Mouse (Mus musculus): ENCODE measurements around the gene Smarcd1. TPM values are rescaled to one million over a fixed set of nuclear protein-coding genes. Genes with fewer than 3 reads are reported as not detected.
"Not testable (repeated sequence)": the region's sequence is repeated elsewhere in the genome, so short reads cannot be mapped to it uniquely, and the experiment has no call there.

The Smarcd1 gene
- polyA plus RNA-seq, 1 experiment = 22.3 TPM

DNA sequence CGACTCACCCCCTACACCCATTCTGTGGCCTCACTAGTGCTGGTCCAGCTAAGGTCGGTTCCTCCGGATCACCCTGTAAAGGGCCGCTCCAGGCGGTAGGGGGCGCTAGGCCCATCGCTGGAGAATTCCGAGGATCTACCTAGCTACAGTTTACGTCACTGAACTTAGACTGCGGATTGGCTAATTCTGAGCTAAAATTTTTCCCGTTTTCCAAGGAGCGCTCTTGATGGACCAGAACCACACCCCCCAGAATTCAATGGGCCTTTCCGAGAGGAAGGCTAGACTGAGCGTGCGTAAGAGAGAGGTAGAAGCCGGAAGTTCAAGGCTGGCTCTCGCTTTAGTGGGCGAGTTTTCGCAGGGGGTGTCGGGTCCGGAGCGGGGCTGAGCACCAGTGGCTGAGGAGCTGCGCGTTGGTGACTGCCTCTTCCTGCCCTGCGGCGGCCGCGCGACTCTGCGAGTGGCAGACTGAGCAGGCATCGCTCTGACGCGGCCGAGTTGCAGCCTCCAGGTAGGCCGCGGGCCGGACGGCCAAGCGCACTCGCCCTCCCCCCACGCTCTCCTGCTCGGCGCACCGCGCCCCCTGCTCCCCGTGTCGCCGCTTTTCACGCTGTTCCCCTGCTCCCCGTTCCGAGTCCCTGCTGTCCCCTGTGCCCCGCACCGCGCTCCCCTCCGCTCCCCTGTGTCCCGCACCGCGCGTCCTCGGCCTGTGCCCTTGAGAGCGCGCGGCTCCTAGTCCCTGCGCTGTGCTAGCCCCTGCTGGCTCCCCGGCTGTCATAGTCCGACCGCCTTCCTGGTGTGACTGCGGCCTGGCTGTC lies 23.6 kb downstream of the Smarcd1 start, which contains the start of gene Cox14:
Gene Cox14 (plus strand): TSS at position 278 of the 815 bp plus-strand sequence.
- WGBS = under 1% methylated on average over 68 of the region's 68 CpGs
- peak; percentile 99 for DNase-seq (ENCODE audit: low read depth, low spot score)

DNA sequence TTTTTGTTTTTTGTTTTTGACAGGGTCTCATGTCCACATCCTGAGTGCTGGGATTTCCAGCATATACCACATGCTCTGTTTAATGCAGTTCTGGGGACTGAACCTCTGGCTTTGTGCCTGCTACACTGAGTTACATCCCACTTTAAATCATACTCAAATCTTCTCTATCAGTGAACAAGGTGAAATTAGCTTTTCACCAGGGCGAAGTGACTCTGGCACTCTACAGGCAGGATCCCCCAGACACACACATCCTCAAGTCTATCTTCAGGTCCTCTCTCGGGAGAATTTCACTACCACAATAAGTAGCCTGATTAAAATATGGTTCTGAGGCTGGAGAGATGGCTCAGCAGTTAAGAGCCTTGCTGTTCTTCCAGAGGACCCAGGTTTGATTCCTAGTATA lies 24.6 kb downstream of the Smarcd1 start:
- no peak for DNase-seq (ENCODE audit: low read depth, low spot score)
- WGBS = 52% methylated on average over 2 of the region's 2 CpGs

DNA sequence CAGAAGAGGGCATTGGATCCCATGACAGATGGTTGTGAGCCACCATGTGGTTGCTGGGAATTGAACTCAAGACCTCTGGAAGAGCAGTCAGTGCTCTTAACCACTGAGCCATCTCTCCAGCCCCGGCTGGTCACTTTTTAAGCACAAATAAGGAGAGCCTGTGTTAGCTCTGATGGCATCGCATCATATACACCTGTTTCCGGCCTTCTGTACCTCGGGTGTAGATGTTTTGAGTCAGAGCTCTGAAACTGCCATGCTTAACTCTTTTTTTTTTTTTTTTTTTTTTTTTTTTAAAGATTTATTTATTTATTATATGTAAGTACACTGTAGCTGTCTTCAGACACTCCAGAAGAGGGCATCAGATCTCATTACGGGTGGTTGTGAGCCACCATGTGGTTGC lies 25.1 kb downstream of the Smarcd1 start:
- 84% methylated on average over 4 of the region's 5 CpGs for WGBS

DNA sequence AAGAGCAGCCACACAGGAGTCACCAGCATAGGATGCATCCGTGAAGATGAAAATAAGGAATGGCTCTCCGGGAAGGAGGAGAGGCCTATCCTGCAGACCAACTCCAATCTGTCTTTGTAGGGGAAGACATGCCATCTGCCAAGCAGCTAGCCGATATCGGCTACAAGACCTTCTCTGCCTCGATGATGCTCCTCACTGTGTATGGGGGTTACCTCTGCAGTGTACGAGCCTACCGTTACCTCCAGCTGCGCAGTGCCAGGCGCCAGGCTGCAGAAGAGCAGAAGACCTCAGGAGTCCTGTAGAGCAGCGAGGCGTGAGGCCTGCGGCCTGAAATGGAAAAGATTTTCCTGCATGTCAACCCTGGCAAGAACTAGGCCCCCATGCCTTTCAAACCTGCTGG lies 25.6 kb downstream of the Smarcd1 start:
- DNase-seq (ENCODE audit: low read depth, low spot score) = no peak
- 91% methylated on average over 12 of the region's 12 CpGs for WGBS

More for the DNA sequence above, 25.1 kb downstream of the Smarcd1 start:
- not testable (repeated sequence) for DNase-seq (ENCODE audit: low read depth, low spot score)

DNA sequence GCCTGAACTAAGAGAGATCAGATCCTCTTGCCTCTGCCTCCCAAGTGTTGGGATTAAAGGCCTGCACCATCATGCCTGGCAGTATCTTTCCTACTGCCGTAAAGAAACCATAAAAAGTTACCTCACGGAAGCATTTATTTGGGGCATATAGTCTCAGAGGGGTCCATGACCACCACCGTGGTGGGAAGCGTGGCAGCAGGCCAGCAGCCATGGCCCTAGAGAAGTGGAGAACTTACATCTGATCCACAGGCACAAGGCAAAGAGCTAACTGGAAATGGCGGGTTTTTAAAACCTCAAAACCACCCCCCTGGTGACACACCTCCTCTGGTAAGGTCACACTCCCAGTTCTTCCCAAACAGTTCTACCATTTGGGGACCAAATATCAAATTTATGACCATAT lies 26.3 kb downstream of the Smarcd1 start:
- 80% methylated on average over 5 of the region's 5 CpGs for WGBS
- no peak for DNase-seq (ENCODE audit: low read depth, low spot score)

DNA sequence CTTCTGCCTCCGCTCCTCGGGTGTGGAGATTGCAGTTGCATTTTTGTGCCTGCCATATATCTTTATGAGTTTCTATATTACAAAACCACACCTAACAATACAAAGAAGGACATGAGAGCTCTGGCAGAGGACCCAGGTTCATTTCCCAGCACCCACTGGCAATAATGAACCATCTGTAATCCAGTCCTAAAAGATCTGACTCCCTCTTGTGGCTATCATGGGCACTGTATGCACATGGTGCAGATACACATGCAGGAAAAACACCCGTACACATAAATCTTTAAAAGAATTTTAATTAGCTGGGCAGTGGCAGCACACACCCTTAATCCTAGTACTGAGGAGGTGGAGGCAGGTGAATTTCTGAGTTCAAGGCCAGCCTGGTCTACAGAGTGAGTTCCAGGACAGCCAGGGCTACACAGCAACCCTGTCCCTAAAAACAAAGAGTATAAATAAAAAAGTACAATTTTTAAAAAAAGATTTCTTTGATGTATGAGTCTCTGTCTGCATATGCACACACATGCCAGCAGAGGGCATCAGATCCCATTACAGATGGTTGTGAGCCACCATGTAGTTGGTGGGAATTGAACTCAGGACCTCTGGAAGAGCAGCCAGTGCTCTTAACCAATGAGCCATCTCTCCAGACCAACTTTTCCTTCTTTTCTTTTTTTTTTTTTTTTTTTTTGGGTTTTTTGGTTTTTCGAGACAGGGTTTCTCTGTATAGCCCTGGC lies 27.3 kb downstream of the Smarcd1 start:
- WGBS = 53% methylated on average over 4 of the region's 4 CpGs
- DNase-seq (ENCODE audit: low read depth, low spot score) = no peak

DNA sequence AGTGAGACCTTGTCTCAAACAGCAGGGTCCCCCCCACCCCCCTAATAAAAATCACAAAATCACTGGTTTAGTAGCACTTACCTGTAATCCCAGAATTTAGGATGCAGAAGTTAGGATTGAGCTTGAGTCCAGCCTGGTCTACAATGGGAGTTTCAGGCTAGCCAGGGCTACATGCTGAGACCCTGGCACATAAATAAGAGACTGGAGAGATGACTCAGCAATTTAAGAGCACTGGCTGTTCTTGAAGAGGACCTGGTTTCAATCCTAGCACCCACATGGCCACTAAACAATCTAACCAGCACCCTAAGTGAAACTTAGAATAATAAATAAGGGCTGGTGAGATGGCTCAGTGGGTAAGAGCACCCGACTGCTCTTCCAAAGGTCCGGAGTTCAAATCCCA lies 29.2 kb downstream of the Smarcd1 start:
- no peak for DNase-seq (ENCODE audit: low read depth, low spot score)
- WGBS = 92% methylated on average over 2 of the region's 2 CpGs

DNA sequence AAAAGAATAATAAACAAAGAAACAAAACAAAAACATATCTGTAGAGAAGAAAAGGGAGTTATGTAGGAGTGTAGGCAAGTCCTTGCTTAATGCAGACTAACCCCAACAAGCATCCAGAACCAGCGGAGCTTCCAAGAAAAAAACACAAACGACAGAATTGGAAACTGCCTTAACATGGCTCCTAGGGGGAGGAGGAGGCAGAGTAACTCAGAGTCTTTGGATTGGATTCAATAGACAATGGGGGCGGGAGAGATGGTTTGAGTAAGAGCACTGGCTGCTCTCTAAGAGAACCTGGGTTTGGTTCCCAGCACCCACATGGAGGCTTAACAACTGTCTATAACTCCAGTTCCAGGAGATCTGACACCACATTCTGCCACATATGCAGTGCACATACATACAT lies 29.7 kb downstream of the Smarcd1 start:
- WGBS = 96% methylated on average over 3 of the region's 3 CpGs
- no peak for DNase-seq (ENCODE audit: low read depth, low spot score)

DNA sequence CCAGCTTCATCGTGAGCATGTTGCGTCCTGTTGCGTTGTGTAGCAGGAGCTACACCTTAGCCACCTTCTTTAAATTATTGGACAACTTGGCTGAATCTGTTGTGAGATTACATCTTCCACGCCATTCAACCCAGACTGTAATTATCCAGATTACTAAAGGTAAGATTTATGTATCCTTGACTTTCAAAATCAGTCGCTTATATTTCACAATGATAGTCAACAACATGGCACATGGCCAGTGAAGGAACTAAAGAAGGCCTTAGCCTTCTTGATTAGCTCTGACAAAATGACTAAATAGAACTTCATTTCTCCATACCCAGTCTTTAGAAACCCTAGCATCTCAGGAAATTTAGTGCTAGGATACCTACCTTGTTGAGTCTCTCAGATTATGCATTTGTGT lies 31.3 kb downstream of the Smarcd1 start:
- no peak for DNase-seq (ENCODE audit: low read depth, low spot score)
- 92% methylated on average over 5 of the region's 5 CpGs for WGBS

DNA sequence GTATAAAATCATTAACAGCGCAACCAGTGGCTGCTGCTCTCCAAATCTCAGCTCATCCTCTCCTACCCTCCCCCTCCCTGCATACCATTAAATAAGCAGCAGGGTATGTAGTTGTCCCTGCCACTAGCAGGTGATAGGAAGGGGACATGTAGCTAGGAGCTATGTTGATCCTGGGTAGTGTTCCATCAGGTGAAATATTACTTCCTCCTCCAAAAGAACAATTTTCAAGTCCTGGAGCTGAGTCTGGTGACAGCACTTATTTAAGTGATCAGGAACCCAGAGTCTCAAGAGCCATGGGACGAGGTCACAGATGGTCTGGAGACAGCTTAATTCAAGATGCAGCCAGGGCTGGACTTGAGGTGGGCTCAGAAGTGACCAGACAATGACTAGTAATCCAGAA lies 33.7 kb downstream of the Smarcd1 start:
- 85% methylated on average over 2 of the region's 2 CpGs for WGBS
- no peak for DNase-seq (ENCODE audit: low read depth, low spot score)

DNA sequence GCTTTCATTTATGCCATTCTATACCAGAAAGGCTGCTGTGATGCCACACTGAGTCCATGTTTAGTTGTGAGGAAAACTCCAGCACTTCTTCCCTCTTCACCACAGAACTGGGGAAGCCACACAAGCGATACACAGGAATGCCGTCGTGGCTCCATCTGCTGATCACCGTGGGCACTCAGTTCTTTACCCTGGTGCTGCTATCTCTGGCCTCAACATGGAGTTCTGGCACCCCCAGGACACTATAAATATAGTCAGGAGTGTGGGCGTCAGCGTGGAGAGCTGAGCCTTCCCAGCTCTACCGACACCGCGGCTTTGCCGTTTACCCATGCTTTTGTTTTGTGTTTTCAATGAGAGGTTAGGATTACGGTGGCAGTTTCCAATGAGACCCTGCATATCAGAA lies 34.7 kb downstream of the Smarcd1 start:
- no peak for DNase-seq (ENCODE audit: low read depth, low spot score)
- 89% methylated on average over 11 of the region's 11 CpGs for WGBS

DNA sequence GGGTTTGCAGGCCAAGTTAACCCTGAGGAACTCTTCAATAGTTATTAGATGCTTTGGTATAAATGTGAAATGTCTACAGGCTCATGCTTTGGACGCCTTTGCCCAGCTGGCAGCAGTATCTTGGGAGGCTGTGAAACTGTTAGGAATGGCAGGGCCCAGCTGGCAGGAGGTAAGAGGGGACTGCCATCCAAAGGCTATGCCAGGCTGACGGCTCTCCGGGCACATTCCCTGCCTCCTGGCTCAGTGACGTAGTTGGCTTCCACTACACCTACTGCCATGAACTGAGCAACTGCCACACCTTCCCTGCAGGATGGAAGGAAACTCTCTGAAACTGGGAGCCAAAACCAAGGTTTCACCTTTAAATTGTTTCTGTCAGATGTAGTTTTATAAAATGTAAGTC lies 38.3 kb downstream of the Smarcd1 start:
- 90% methylated on average over 4 of the region's 4 CpGs for WGBS
- DNase-seq (ENCODE audit: low read depth, low spot score) = no peak

DNA sequence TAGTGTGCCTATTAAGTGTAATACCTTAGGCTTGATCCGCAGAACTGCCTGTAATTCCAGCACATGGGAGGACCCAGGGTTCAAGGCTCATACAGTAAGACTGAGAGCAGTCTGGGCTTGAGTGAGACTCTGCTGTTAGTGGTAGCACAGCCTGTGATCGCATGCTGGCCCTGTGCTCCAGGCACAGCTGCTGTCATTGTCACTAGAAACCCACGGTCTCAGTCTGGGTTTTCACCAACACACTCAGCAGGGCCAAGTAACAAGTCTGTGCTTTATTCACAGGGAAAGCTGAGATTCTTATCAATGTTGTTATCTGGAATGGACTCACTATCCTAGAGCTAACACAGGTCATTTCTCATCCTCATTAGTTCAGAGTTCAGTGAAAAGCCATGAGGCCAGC lies 52.3 kb downstream of the Smarcd1 start:
- 75% methylated on average over 3 of the region's 3 CpGs for WGBS
- no peak for DNase-seq (ENCODE audit: low read depth, low spot score)

Other genes starting within 250 kb of the Smarcd1 start
- gene Nckap5l, start 244.4 kb upstream of the Smarcd1 start, polyA plus RNA-seq (2012; rRNA removed) = 1.3 and 1.6 TPM in 2 replicates
- gene Bcdin3d, start 227.4 kb upstream of the Smarcd1 start, polyA plus RNA-seq (2012; rRNA removed) = 6.7 and 7.0 TPM in 2 replicates
- gene Faim2, start 174.0 kb upstream of the Smarcd1 start, polyA plus RNA-seq (2012; rRNA removed) = 0.59 and 0.97 TPM in 2 replicates
- gene Aqp2, start 123.1 kb upstream of the Smarcd1 start, polyA plus RNA-seq (2012; rRNA removed) = not detected in 2 replicates
- gene Aqp5, start 111.3 kb upstream of the Smarcd1 start, polyA plus RNA-seq (2012; rRNA removed) = 0.05 TPM in 2 replicates
- not detected in 2 replicates for gene Aqp6, start 100.7 kb upstream of the Smarcd1 start, polyA plus RNA-seq (2012; rRNA removed)
- gene Racgap1, start 50.5 kb upstream of the Smarcd1 start, polyA plus RNA-seq (2012; rRNA removed) = 35.9 and 36.0 TPM in 2 replicates
- gene Asic1, start 31.8 kb upstream of the Smarcd1 start, polyA plus RNA-seq (2012; rRNA removed) = 0.61 and 0.74 TPM in 2 replicates
- gene Gm17349, start 3.4 kb downstream of the Smarcd1 start, polyA plus RNA-seq (2012; rRNA removed) = not detected in 2 replicates
- 116 and 180 TPM in 2 replicates for gene Gpd1, start 15.4 kb downstream of the Smarcd1 start, polyA plus RNA-seq (2012; rRNA removed)
- gene Cox14, start 23.5 kb downstream of the Smarcd1 start, polyA plus RNA-seq (2012; rRNA removed) = 246 and 278 TPM in 2 replicates
- 13.9 and 15.6 TPM in 2 replicates for gene Cers5, start 70.8 kb downstream of the Smarcd1 start, polyA plus RNA-seq (2012; rRNA removed)
- gene Lima1, start 173.3 kb downstream of the Smarcd1 start, polyA plus RNA-seq (2012; rRNA removed) = 42.8 and 81.9 TPM in 2 replicates